Mouse (Mus musculus) R1 (cell line): Measurements from ENCODE around the gene Aim2.

Experiments used
- DNase-seq: peaks from one replicate; pipeline ENCODE4 v3.0.0-alpha.2; 2018; ENCODE audit warnings: low read depth, low spot score

The Aim2 gene

DNA sequence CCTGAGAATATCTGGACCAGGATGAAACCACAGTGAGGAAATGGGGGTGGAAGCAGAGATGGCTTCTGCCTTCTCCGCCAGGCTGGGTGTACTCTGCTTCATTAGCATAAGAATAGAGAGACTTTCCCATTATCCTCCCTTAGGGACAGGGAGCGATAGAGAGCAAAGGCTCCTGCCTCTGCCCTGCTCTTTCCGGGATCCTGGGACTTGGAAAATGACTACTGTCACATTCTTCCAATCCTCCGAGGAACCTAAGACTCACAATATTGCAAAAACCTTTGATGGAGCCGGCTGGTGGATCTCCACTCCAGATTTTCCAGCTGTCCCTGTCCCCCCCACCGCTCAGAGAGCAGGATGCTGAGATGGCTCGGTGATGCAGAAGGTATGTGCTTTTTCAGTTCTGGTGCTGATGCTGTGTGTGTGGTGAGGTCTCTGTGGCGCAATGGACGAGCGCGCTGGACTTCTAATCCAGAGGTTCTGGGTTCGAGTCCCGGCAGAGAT lies 39.3 kb downstream of the Aim2 start:
- DNase-seq: peak; percentile 78

DNA sequence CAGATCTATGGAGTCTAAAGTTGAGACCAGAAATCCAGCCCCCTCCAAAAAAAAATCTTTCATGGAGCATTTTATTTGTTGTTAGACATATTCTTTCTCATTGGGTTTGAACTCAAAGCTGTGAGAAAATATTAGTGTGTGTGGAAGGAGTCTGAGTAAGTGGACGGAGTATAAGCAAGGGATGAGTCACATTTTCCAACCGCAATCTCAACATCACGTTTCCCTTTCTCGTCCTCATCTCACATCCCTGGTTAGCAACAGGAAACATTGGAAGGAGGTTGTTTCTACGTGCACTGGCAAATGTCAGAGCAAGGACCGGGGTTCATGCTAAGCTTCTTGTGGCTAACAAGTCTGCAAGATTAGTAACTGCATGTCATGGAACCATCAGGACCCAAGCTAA lies 41.1 kb downstream of the Aim2 start:
- DNase-seq: no peak

DNA sequence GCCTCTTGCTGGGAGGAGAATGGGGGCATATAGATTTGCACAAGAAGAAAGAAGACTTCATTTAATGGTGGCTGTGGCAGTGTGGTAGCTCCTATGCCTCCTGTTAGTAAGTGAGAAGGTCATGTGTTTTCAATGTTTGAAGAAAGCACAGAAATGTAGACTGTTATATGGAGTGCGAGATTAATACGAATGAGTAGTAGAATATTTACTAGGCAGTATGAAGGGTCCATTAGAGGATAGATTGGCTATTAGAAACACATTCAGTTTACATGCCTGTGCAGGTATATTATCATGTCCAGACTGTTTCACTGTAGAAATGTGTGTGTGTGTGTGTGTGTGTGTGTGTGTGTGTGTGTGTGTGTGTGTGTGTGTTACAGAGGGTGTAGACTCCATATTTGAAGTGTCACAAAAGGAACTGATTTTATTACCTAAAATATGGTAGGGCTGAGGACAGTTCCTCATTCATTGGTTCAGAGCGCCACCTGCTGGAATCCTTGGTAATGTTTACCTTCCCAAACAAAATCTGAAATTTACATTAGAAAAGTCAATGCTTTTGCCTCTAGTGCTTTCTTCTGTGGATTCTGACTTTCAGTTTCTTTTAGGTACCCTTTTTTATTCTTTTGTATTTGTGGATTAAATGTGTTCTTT lies 47.8 kb downstream of the Aim2 start:
- DNase-seq: peak; percentile 52

DNA sequence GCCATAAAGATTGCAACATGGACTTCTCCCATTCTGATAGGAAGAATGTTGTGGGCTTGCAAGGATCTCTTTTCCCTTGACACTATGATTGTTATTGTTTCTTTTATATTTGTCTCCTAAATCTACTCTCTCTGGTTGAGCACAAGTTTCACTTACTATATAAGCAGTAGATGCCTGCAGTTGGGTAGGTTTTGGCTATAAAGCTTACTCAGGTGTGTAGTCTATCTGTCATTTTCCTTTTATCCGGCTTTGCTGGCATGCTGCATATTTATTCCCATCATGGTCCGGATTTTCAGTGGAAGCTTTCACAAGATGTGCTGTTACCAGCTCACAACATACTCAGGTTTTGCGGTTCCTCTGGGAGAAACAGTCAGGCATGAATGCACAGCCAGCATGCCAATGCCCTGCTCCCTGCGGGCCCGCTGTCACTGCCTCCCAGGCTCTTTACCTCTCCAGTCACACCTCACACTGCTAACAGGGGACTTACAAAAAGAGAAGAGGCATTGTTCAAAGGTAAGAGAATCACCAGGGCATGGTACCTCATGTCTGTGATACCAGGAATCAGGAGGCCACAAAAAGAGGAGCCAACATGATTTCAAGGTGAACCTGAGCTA lies 54.1 kb downstream of the Aim2 start:
- no peak for DNase-seq

DNA sequence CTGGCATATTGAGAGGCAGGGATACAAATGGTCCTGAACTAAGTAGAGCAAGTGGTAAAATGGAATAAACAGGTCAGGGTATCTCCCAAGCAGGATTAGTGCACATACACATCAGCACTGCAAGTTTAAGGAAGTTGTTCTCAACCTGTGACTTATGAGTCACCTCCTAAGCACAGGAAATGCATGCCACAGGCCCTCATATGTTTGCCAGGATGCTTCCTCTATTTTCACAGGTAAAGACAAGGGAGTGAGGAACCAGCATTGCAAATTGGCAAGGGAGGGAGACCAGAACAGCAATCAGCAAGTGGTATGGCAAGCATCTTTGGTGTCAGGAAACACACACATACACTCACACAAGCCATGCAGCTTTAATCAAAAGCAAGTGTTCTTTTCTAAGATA lies 58.4 kb downstream of the Aim2 start:
- no peak for DNase-seq

DNA sequence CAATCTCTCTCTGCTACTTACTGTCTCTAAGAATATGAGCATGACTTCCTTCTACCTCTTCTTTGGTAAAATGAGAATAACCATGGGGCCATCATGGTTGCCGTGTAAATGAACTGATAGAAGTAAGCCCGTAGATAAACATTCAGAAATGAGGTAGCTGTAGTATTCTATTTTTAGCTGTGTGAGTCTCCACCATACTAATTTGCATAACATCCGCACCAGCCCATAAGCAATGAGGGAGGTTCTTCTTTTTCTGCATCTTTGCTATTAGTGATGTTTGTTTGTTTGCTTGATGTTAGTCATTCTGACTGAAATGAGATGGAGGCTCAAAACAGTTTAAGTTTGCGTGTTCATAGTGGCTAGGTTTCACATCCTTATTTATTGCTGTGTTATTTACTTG lies 61.2 kb downstream of the Aim2 start:
- DNase-seq: no peak

DNA sequence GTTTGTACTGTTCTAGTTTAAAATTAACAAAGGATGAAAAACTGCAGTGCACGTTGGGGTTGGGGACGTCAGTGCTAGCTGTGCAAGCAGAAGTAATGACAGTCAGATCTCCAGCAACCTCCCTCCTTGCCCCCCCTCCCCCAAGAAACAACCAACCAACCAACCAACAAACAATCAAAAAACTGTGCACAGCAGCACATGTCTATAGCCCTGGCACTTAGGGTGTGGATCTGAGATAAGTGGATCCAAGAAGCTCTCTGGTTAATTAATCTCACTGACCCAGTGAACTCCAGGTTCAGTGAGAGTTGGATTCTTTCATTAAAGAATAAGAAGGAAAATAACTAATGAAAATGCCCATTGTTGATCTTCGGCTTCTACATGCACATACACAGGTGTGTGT lies 64.0 kb downstream of the Aim2 start:
- DNase-seq: no peak

DNA sequence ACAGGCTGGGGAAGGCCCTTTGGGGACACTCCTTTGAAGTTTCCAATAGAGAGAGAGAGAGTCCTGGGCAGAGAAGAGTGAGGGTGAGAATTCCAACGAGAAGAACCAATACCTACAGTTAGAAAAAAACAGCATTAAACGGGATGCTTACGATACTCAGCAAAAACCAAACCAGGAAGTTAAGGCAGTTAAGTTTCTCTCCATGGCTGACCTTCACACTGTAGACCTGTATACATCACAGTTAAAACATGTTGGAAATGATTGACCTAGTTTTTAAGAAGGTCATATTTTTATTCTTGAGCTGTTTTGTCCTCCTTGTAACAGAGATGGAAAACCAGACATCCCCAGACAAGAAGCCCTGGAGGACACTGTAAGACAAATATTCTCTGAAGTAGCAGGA lies 67.8 kb downstream of the Aim2 start:
- no peak for DNase-seq

DNA sequence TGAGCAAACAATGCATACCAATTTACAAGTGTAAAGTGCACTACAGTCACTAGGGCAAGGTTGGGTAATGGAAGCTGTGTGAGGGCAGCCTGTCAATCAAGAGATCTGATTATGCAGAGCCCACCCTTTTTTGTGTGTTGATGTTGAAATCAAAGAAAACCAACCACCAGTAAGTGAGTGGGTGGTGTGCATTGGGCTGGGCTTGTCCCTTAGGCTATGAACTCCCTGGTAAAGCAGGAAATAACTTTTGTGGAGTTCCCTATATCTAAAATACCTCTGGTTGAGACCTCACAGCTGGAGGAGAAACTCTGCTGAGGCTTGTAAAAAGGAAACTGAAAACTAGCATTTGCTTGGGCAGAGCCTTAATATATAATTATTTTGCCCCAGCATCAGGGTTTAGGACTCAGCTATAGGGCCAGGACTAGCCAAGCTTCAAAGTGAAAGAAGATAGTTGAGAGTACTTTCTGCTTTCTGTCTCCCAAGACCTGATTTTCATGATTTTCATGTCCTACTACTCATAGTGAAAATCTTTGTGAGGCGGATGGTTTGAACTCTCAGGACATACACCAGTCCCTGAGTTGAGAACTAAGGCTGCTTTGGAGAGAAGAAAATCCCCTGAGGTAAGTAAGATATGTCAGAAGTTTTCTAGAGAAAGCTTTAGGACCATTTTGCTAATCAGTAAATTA lies 68.4 kb downstream of the Aim2 start:
- peak; percentile 27 for DNase-seq

DNA sequence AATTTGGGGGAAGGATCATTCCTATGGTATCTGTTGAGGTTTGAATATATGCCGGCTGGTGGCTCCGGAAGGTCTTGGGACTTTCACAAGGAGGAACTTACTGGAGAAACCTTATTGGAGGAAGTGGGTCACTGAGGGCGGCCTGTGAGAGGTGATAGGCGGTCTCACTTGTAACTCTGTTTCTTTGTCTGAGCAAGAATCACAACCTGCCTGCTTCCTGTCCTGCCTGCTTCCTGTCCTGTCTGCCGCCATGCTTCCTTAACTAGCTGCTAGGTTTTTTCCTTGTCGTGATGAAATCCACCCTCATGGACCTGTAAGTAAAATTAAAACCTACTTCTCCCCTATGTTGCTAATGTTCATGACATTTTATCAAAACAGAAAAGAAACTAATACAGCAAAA lies 69.7 kb downstream of the Aim2 start:
- DNase-seq: peak; percentile 94

DNA sequence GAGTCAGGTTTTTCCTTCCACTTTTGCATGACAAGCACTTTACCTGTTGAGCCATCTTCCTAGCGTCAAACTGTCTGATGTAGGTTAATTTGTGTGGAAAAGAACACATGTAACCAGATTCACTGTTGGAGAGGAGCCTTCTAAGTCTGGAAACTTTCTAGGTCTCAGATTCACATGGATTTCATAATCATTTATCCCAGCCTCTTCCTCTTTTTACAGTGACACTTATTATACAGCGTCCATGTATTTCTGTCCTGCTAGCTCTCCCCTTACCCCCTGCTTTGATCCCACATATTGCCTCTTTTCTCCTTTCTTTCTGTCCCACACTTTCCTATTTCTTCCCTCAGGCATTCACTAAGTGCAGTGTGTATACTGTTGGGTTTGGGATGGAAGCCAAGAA lies 75.7 kb downstream of the Aim2 start:
- no peak for DNase-seq

DNA sequence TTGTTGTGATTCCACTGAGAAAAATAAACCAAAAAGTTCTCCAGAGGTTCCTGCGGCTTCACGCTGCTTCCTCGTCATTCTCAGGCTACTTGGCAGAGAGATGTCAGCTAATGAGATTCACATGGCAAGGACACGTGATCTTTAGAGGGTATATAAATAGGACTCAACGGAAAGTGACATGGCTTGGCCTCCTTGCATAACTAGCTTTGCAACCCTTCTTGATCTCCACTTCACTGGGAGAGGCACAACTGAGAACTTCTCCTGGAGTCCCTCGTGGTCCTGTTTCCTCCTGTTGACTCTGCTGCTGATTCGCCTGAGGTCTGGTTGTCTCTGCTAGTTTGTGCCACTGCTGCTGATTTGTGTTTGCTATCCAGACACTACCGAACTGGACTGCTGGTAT lies 76.7 kb downstream of the Aim2 start:
- no peak for DNase-seq

DNA sequence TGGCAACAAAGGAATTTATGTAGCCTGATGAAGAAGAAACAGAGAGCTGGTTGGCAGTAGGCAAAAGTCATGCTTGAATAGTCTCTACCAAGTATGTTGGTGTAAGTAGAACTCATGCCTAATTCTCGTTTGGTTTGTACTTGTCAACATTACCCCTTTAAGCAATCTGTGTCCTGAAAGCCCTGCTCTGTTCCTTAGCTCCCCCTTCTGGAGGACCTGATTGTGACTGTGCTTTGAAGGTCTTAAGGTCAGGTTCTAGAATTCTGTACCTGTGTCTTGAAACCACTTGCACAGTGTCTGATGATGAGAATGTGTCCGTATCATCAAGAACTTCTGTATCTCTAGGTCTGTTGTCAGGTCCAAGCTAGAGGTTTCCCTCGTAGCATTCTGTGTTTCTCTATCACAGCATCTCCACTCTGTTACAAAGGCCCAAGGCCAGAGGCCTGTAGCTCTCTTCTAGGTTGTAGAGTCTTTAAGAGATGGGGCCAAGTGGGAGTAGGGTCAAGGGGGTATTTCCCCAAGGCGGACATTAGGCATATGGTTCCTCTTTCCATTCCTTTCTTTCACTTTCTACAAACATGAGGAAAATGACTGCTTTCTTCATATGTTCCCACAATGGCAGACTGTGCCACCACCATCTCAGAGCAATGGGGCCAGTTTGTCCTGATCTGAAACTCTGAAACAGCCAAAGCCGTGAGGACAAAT lies 79.5 kb downstream of the Aim2 start:
- peak; percentile 25 for DNase-seq

DNA sequence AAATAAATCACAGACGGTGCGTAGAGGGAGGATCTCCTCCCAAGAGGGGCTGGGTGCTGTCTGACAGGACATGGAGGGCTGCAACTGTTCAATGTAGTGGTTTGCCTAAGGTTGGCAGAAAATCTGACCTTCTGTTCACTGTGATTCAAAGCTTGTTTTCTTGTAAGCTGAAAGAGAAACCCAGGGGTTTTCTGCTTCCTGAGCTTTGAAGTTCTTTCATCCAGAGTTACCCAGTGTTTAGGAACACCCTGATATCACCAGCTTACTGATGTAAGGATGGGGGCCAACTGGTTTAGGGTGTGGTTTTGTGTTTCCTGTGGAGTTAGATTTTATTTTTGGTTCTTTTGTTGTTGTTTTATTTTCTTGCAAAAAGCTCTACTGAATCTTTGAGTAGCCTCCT lies 81.7 kb downstream of the Aim2 start:
- DNase-seq: peak; percentile 29

DNA sequence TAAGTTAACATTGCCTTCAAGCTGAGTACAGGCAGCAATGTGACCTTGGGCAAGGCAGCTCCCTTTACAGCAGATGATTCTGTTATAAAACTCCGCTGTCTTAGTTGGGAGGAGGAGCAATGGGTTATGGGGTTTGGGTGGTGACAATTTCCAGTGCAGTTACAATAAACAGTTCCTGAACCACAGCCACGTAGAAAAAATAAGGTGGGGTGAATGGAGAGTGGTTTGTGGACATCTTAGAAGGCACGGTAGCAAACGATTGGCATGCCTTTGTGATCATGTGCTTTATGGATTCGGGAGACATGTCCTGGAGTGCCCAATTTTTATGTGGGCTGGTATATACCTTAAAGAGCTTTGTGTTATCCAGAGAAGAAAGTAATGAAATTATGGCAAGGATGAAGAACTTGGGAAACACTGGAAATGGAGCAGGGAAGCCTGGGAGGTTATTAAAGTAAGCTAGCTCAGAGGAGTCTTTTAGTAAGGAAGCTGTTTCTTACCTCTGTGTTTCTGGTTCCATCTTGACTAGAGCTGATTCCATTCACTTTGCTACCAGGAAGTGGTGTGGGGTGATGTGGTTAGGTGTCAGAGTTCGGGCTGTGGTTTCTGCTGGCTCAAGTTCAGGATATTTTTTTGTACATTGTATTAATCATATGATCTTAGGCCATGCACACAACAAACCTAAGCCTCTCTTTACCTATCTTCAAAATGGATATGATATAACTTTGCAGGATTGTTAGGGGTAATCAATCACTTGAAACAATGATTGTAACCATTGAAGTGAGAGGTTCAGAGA lies 86.7 kb downstream of the Aim2 start:
- DNase-seq: no peak

DNA sequence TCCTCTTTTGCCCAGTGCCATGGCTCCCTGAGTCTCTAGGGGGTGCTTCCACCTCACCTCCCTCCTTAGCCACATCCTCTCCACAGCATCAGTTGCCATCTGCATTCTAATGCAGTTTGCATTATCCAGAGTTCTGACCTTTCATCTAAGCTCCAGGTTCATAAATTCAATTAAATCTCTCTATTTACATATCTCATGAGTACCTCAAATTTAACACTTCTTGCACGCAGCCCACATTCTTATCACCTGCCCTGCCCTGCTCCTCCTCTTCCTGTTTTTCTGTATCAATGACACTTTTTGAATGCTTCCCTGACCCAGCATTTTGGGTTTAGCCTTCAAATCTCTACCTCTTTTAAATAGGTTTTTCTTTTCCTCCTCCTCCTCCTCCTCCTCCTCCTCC lies 90.0 kb downstream of the Aim2 start:
- no peak for DNase-seq

DNA sequence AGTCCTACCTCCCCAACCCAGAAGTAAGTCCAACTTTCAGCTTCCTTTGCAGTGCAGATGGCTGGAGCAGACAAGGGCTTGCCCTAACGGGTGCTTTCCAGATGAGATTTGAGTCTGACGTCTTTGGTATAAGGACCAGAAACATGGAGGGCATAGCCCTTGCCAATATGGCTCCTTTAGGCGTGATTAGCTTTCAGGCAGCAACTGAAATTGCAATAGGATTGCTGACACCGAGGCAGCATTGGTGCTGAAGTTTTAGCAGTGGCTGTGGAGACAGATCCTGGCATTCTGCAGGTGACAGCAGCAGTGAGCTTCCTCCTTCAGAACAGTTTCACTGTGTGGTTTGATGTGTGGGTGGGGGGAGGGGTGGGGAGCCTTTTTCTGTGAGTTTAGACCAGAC lies 90.5 kb downstream of the Aim2 start:
- no peak for DNase-seq

DNA sequence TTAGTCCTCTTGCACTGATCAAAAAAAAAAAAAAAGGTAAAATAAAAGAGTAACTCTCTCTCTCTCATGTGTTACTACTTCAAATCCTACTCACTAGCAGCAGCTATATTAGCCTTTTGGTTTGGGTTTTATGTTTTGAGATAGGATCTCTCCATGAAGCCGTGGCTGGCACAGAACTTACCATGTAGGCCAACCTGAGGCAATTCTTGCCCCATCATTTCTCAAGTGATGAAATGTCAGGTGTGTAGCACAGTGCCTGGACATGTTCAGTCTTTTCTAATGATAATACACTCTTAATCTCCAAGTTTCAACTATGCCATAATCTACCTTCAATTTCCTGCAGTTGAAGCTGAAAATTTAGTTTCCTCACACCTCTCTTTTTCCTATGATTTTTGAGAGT lies 92.4 kb downstream of the Aim2 start:
- DNase-seq: no peak

DNA sequence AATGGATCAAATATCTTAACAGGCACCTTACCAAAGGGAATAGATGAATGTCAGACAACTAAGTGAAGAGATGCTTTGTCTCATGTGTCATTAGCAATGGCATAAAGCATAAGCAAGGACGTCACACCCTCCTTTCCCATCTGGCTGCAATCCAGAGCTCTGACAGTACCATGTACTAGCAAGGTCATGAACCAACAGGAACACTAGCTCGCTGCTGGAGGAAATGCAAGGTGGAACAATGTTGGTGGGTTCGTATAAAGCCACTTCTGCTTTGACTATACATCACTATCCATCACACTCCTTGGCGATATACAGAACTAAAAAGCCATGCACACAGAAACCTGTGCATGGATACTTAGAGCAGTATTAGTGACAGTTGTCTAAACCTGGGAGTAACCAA lies 96.4 kb downstream of the Aim2 start:
- DNase-seq: no peak

DNA sequence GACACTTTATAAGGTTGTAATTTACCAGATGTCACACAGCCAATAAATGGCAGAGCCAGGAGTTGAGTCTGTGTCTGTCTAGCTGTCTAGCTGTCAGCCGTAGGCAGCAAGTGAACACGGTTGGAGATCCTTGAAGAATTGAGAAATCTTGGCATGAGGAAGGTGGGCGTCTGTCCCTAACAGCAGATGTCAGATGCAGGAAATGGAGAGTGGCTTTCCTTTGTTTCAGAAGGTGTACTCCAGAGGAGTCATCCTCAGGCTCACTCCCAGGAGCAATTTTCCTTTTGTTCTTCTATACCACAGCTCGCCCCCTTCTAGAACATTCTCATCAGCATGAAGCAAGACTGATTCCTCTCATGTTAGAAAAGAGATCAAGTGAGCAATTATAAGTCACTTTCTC lies 99.9 kb downstream of the Aim2 start:
- no peak for DNase-seq

DNA sequence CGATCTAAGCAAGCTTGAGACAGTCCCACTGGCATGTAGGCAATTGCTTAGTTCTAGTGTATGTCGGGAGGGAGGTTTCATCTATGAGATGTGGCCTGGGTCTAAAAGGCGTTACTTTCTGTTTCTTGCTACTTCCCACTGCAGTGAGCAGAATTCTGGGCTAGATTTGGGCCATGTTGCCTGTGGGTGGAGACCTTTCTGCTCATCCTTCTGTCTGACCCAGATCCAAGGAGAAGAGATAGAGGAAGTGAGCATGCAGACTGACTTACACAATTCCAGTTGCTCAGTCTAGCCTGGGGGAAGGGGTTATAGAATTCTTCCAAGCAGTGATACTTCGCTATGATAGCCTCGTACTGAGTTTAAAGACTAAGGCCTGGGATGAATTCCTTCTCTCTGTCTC lies 101.0 kb downstream of the Aim2 start:
- DNase-seq: no peak
